Mouse (Mus musculus): ENCODE results near the gene Avpi1.

GRCm38 (mm10) chr19:42158246-42159017, 29.6 kb upstream of the Avpi1 start:
- TF ChIP-seq CTCF (IDR thresholded peaks at IDR 0.05; ENCODE audit: control insufficient read depth, insufficient read depth, insufficient replicate concordance, low read depth, low read length) (no peak), POLR2A (IDR thresholded peaks at IDR 0.05; ENCODE audit: control insufficient read depth, low read depth, low read length) (no peak)
